Mouse (Mus musculus) kidney, postnatal 4 days (tissue): ENCODE measurements around the gene Tuba1c.
"Not testable (repeated sequence)": the region's sequence is repeated elsewhere in the genome, so short reads cannot be mapped to it uniquely, and the experiment has no call there.

Experiments
- DNase-seq, 2 experiments: peaks; one replicate each; pipeline ENCODE4 v3.0.0; 2021; ENCODE audit warnings: mixed read lengths in 2 of 2

The Tuba1c gene

GRCm38 (mm10) chr15:99056332-99056731 is 26.6 kb downstream of the Tuba1c start:
- peak; percentile 67 for DNase-seq

GRCm38 (mm10) chr15:99065557-99066165 is 36.0 kb downstream of the Tuba1c start:
- no peak for DNase-seq

GRCm38 (mm10) chr15:99071988-99072387 is 42.3 kb downstream of the Tuba1c start:
- DNase-seq = no peak

- DNase-seq = no peak
Observed at GRCm38 (mm10) chr15:99074019-99074599, 44.4 kb downstream of the Tuba1c start, which contains the start of gene Troap. Gene Troap, plus strand, starts transcription at chr15:99074575.

GRCm38 (mm10) chr15:99074600-99075333 is 45.1 kb downstream of the Tuba1c start:
- DNase-seq = peak; percentile 99

- DNase-seq = not testable (repeated sequence)
Observed at GRCm38 (mm10) chr15:99076011-99076410, 46.3 kb downstream of the Tuba1c start.

GRCm38 (mm10) chr15:99078181-99078910 is 48.7 kb downstream of the Tuba1c start:
- DNase-seq = no peak

- no peak for DNase-seq
Observed at GRCm38 (mm10) chr15:99079804-99080203, 50.1 kb downstream of the Tuba1c start.

GRCm38 (mm10) chr15:99082322-99082721 is 52.6 kb downstream of the Tuba1c start:
- no peak for DNase-seq

- DNase-seq = no peak
Observed at GRCm38 (mm10) chr15:99082840-99083239, 53.1 kb downstream of the Tuba1c start.

GRCm38 (mm10) chr15:99083258-99083657 is 53.6 kb downstream of the Tuba1c start:
- DNase-seq = peak; percentile 78 to 83

- peak; percentile 31 to 58 for DNase-seq
Observed at GRCm38 (mm10) chr15:99083867-99084557, 54.3 kb downstream of the Tuba1c start.

GRCm38 (mm10) chr15:99084618-99085017 is 54.9 kb downstream of the Tuba1c start:
- no peak for DNase-seq

GRCm38 (mm10) chr15:99085997-99086396 is 56.3 kb downstream of the Tuba1c start:
- DNase-seq = no peak

GRCm38 (mm10) chr15:99087253-99088075 is 57.8 kb downstream of the Tuba1c start, which contains the start of gene C1ql4:
Gene C1ql4, minus strand, starts transcription at chr15:99087817.
- DNase-seq = peak; percentile 68 to 74
